Mouse (Mus musculus): ENCODE measurements around the gene Mrtfb.
A peak's percentile ranks its signal among the peaks of the same experiment; 100 is the strongest.

The Mrtfb gene

GRCm38 (mm10) chr16:13378157-13378556 is 121.9 kb downstream of the Mrtfb start:
- ATAC-seq (ENCODE audit: insufficient number of reproducible peaks, low FRiP score, low TSS enrichment): no peak

GRCm38 (mm10) chr16:13379865-13380264 is 123.6 kb downstream of the Mrtfb start:
- no peak for ATAC-seq (ENCODE audit: insufficient number of reproducible peaks, low FRiP score, low TSS enrichment)

- ATAC-seq (ENCODE audit: insufficient number of reproducible peaks, low FRiP score, low TSS enrichment): no peak
Observed at GRCm38 (mm10) chr16:13381771-13382170, 125.5 kb downstream of the Mrtfb start.

- ATAC-seq (ENCODE audit: insufficient number of reproducible peaks, low FRiP score, low TSS enrichment): no peak
Observed at GRCm38 (mm10) chr16:13387306-13387705, 131.0 kb downstream of the Mrtfb start.

GRCm38 (mm10) chr16:13400375-13400774 is 144.1 kb downstream of the Mrtfb start:
- no peak for ATAC-seq (ENCODE audit: insufficient number of reproducible peaks, low FRiP score, low TSS enrichment)

GRCm38 (mm10) chr16:13401591-13401990 is 145.3 kb downstream of the Mrtfb start:
- ATAC-seq (ENCODE audit: insufficient number of reproducible peaks, low FRiP score, low TSS enrichment): peak; percentile 87

- no peak for ATAC-seq (ENCODE audit: insufficient number of reproducible peaks, low FRiP score, low TSS enrichment)
Observed at GRCm38 (mm10) chr16:13404656-13405055, 148.4 kb downstream of the Mrtfb start.

GRCm38 (mm10) chr16:13405403-13405802 is 149.1 kb downstream of the Mrtfb start:
- no peak for ATAC-seq (ENCODE audit: insufficient number of reproducible peaks, low FRiP score, low TSS enrichment)

- ATAC-seq (ENCODE audit: insufficient number of reproducible peaks, low FRiP score, low TSS enrichment): peak; percentile 79
Observed at GRCm38 (mm10) chr16:13409530-13410163, 153.4 kb downstream of the Mrtfb start.

- no peak for ATAC-seq (ENCODE audit: insufficient number of reproducible peaks, low FRiP score, low TSS enrichment)
Observed at GRCm38 (mm10) chr16:13410760-13411159, 154.5 kb downstream of the Mrtfb start.

GRCm38 (mm10) chr16:13411531-13411930 is 155.2 kb downstream of the Mrtfb start:
- ATAC-seq (ENCODE audit: insufficient number of reproducible peaks, low FRiP score, low TSS enrichment): no peak

- ATAC-seq (ENCODE audit: insufficient number of reproducible peaks, low FRiP score, low TSS enrichment): no peak
Observed at GRCm38 (mm10) chr16:13414566-13414965, 158.3 kb downstream of the Mrtfb start.

GRCm38 (mm10) chr16:13414972-13415371 is 158.7 kb downstream of the Mrtfb start:
- ATAC-seq (ENCODE audit: insufficient number of reproducible peaks, low FRiP score, low TSS enrichment): no peak

- no peak for ATAC-seq (ENCODE audit: insufficient number of reproducible peaks, low FRiP score, low TSS enrichment)
Observed at GRCm38 (mm10) chr16:13415465-13415864, 159.2 kb downstream of the Mrtfb start.

- no peak for ATAC-seq (ENCODE audit: insufficient number of reproducible peaks, low FRiP score, low TSS enrichment)
Observed at GRCm38 (mm10) chr16:13416465-13416864, 160.2 kb downstream of the Mrtfb start.

- ATAC-seq (ENCODE audit: insufficient number of reproducible peaks, low FRiP score, low TSS enrichment): no peak
Observed at GRCm38 (mm10) chr16:13417904-13418303, 161.6 kb downstream of the Mrtfb start.

- ATAC-seq (ENCODE audit: insufficient number of reproducible peaks, low FRiP score, low TSS enrichment): no peak
Observed at GRCm38 (mm10) chr16:13419752-13420151, 163.5 kb downstream of the Mrtfb start.

GRCm38 (mm10) chr16:13422522-13422921 is 166.2 kb downstream of the Mrtfb start:
- ATAC-seq (ENCODE audit: insufficient number of reproducible peaks, low FRiP score, low TSS enrichment): no peak

- ATAC-seq (ENCODE audit: insufficient number of reproducible peaks, low FRiP score, low TSS enrichment): no peak
Observed at GRCm38 (mm10) chr16:13423587-13424355, 167.5 kb downstream of the Mrtfb start.

GRCm38 (mm10) chr16:13425804-13426203 is 169.5 kb downstream of the Mrtfb start:
- ATAC-seq (ENCODE audit: insufficient number of reproducible peaks, low FRiP score, low TSS enrichment): no peak

GRCm38 (mm10) chr16:13426831-13427589 is 170.7 kb downstream of the Mrtfb start:
- ATAC-seq (ENCODE audit: insufficient number of reproducible peaks, low FRiP score, low TSS enrichment): peak; percentile 75
